Mouse (Mus musculus): ENCODE data around the gene Ypel4.

The Ypel4 gene

GRCm38 (mm10) chr2:84733579-84734300, at the start of gene Ypel4:
Ypel4 (plus strand) TSS chr2:84734058.
- DNase-seq (ENCODE audit: low spot score in 2 of 2) = peak in 1 of 2 experiments; percentile 58

- DNase-seq (ENCODE audit: low spot score in 2 of 2) = no peak
Measured at GRCm38 (mm10) chr2:84688080-84688844, 45.6 kb upstream of the Ypel4 start.

DNA sequence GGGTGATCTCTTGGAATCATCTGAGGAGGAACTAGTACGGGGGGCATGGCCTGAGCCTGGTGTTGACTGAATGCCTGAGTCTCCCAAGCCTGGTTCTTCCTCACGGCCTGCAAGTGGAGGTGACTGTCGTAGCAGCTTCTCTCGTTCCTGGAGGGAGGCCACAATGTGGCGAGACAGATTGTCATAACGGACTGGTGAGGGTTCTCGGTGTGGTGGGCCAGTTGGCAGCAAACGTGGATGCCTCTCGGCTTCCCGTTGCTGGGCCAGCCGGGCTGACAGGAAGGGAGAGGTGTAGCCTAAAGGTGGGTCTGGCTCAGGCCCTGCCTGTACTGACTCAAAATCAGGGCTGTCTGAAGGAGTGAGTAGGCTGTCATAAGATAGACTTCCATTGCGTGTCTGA, 43.8 kb upstream of the Ypel4 start:
- no peak for DNase-seq (ENCODE audit: low spot score in 2 of 2)

- no peak for DNase-seq (ENCODE audit: low spot score in 2 of 2)
Measured at GRCm38 (mm10) chr2:84695007-84695695, 38.7 kb upstream of the Ypel4 start.

DNA sequence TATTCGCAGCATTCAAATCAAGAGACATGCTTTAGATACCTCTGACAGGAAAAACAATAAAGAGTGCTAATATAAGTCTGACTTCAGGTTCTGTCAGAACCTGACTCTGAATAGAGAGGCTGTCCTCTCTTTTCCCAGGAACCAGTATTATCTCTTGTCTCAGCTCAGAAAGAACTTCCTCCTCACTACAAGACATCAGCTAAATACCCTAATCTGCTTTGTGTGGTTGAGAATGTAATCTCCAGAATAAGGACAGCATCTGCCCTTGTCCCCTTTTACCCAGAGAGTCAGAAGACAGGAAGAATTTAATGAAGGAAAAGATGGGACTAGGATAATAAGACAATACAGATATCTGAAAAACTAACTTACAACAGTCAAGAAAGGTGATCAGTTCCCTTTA, 30.4 kb upstream of the Ypel4 start:
- no peak for DNase-seq (ENCODE audit: low spot score in 2 of 2)

- DNase-seq (ENCODE audit: low spot score in 2 of 2) = no peak
Measured at GRCm38 (mm10) chr2:84704329-84704728, 29.5 kb upstream of the Ypel4 start.

- no peak for DNase-seq (ENCODE audit: low spot score in 2 of 2)
Measured at GRCm38 (mm10) chr2:84705295-84705694, 28.6 kb upstream of the Ypel4 start.

GRCm38 (mm10) chr2:84707523-84707922, 26.3 kb upstream of the Ypel4 start:
- DNase-seq (ENCODE audit: low spot score in 2 of 2) = no peak

DNA sequence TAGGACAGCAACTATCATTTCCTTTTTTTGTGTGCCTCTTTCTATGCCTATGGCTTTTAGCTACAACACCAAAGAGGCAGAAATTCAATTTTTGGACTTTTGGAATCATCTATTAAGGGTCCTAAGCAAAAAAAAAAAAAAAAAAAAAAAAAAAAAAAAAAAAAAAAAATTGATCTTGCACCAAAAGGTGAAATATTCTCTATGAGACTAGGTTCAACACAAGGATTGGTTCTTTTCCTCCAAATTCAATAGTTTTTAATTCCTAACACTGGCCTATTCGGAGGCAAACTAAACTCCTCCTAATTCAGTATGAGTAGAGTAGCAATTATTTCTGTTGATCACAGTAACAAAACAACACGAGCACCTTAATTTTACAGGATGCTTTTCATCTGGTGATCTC, 22.0 kb upstream of the Ypel4 start:
- DNase-seq (ENCODE audit: low spot score in 2 of 2) = no peak

DNA sequence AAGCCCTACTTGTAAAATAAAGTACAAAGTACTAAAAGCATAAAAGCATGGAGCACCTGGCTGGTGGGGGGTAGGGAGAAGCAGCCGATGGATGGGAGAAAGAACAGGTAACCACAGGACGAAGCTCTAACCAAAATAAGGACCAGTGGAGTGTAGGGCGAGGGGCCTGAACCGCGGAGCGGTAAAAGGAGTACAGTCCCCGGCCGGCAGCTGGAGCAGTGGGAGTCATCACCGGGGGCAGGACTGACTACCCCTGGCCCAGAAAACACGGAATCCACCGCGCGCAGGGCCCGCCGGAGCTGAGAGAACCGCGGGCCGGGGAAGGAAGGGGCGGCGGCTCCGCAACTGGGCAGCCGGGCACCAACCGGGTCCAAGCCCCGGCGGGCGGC, 19.4 kb upstream of the Ypel4 start:
- no peak for DNase-seq (ENCODE audit: low spot score in 2 of 2)

GRCm38 (mm10) chr2:84714811-84715561, 18.9 kb upstream of the Ypel4 start, which contains the start of gene Zdhhc5:
Zdhhc5 (minus strand) TSS chr2:84715180.
- DNase-seq (ENCODE audit: low spot score in 2 of 2) = peak; percentile 96 to 97

DNA sequence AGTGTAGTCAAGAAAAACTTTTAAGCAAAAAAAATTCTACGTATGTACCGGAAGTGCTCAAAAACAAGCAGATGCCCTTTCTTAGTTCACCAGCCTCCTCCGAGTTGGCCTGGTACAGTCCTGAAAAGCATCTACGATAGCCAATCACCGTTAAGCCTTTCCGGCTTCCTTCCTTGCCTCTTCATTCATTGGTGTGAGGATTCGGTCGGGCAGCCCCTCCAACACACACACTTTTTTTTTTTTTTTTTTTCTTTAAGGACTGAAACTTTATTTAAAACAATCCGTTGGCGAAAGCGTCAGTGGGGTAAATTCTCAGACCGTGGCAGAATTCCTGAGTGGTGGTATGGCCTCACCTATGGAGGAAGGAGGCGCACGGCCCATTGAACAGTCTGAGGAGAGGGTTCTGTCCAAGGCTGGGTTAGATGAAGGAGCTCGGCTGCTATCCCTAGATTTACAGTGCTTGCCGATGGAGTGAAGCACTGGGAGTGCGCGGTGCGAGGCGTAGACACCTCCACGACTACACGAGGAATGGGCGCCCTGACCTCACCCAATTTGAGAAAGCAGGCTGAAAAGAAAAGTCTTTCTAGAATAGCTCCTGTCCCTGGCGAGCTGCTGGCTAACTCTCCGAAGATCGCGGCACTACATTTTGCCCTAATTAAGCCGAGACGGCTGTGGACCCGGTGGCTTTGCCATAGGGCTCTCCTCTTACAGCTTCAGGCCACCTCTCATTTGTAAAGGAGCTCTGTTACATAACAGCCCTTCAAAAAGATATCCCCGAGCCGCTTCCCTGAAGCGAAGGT, 18.1 kb upstream of the Ypel4 start:
- peak; percentile 46 to 59 for DNase-seq (ENCODE audit: low spot score in 2 of 2)

DNA sequence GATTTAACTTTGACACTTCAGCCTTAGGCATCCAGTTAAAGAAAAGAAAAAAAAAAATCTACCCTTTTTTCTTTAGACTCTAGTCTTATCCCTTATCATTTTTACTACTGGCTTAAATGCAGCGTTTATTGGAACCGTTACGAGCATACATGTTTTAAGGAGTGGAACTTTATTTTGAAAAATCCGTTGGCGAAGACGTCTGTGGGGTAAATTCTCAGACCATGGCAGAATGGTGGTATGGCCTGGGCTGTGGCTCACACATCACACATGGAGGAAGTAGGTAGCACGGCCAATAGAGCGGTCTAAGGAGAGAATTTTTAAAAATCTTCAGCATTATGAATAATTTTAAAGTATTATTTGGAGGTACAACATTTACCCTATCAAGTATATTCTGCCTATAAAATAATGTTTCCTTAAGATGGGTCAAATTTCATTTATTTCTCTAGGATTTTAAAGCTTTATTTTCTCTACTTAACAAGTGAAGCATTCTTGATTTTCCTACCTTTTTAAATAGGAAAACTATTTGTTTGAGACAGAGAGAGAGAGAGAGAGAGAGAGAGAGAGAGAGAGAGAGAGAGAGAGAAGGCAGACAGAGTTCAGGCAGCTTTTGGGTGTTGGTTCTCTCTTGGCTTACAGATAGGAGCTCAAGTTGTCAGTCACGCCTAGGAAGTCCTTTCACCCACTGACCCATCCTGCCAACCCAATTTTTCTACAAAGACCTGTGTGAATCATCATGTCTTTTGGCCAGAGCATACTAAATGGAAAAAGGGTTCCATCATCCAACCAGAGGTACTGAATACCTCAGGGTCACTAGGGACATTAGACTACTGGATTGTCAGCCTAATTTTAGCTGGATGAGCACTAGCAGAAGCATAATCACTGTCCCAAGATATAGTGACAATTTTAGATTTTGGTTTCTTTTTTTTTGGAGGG, 17.2 kb upstream of the Ypel4 start:
- DNase-seq (ENCODE audit: low spot score in 2 of 2) = no peak

GRCm38 (mm10) chr2:84717357-84717756, 16.5 kb upstream of the Ypel4 start:
- no peak for DNase-seq (ENCODE audit: low spot score in 2 of 2)

DNA sequence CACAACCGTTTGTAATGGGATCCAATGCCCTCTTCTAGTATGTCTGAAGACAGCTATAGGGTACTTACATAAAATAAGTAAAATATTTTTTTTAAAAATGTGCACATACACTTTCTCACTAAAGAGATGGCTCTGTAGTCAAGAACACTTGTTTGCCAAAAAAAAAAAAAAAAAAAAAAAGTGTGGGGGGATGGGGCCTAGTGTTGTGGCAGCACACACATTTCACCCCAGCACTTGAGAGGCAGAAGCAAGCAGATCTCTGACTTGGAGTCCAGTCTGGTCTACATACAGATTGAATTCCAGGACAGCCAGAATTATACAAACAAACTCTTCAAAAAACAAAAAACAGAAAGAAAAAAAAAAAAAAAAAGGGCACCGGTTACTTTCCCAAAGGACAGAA, 13.1 kb upstream of the Ypel4 start:
- DNase-seq (ENCODE audit: low spot score in 2 of 2) = no peak

- DNase-seq (ENCODE audit: low spot score in 2 of 2) = no peak
Measured at GRCm38 (mm10) chr2:84721182-84721581, 12.7 kb upstream of the Ypel4 start.

GRCm38 (mm10) chr2:84723856-84724255, 10.0 kb upstream of the Ypel4 start:
- no peak for DNase-seq (ENCODE audit: low spot score in 2 of 2)

- DNase-seq (ENCODE audit: low spot score in 2 of 2) = no peak
Measured at GRCm38 (mm10) chr2:84725770-84726169, 8.1 kb upstream of the Ypel4 start.

GRCm38 (mm10) chr2:84726716-84727115, 7.1 kb upstream of the Ypel4 start:
- DNase-seq (ENCODE audit: low spot score in 2 of 2) = no peak
